Mouse (Mus musculus): ENCODE results near the gene Sumo3. TPM values are rescaled to one million over a fixed set of nuclear protein-coding genes. Genes with fewer than 3 reads are reported as not detected.

Gene Sumo3
- polyA plus RNA-seq, 1 experiment from 2014 or later = 350 TPM

- WGBS = 91% methylated on average over 6 of the region's 6 CpGs
- Histone ChIP-seq H3K27me3 (ENCODE audit: control insufficient read depth, insufficient read depth, low read depth, low read length) (no peaks in the 10 kb centered on the region), H3K9me3 (replicated peaks; ENCODE audit: control insufficient read depth, low read length, poor library complexity, severe bottlenecking) (no peaks in the 10 kb centered on the region), H3K4me2 (ENCODE audit: low read length) (no peak overlapping the region), H3K9ac (ENCODE audit: low read depth, low read length) (no peak overlapping the region), H3K36me3 (ENCODE audit: control insufficient read depth, insufficient read depth, low read length) (peaks cover under 1% of the 10 kb centered on the region; the same call in 1 of the 2 replicates), H3K4me1 (ENCODE audit: control insufficient read depth, insufficient read depth, low read length) (peaks cover 19% of the 10 kb centered on the region), H3K4me3 (ENCODE audit: low read depth, low read length) (no peak overlapping the region), H3K27ac (ENCODE audit: low read length) (no peak overlapping the region)
- no peak for ATAC-seq
Measured at GRCm38 (mm10) chr10:77604111-77604510, 1.8 kb upstream of the Sumo3 start.

GRCm38 (mm10) chr10:77604958-77605357 lies 939 bp upstream of the Sumo3 start:
- Histone ChIP-seq H3K4me2 (ENCODE audit: low read length) (no peak overlapping the region), H3K36me3 (ENCODE audit: control insufficient read depth, insufficient read depth, low read length) (no peaks in the 10 kb centered on the region; the same call in 1 of the 2 replicates), H3K27ac (ENCODE audit: low read length) (no peak overlapping the region), H3K9ac (ENCODE audit: low read depth, low read length) (no peak overlapping the region), H3K9me3 (replicated peaks; ENCODE audit: control insufficient read depth, low read length, poor library complexity, severe bottlenecking) (no peaks in the 10 kb centered on the region), H3K4me3 (ENCODE audit: low read depth, low read length) (no peak overlapping the region), H3K27me3 (ENCODE audit: control insufficient read depth, insufficient read depth, low read depth, low read length) (no peaks in the 10 kb centered on the region), H3K4me1 (ENCODE audit: control insufficient read depth, insufficient read depth, low read length) (peaks cover 19% of the 10 kb centered on the region)
- no peak for ATAC-seq
- WGBS = 81% methylated on average over 5 of the region's 5 CpGs

- peaks cover 21% of the 10 kb centered on the region for H3K4me1 ChIP-seq (ENCODE audit: control insufficient read depth, insufficient read depth, low read length)
- WGBS = 5% methylated on average over 1 of the region's 1 CpGs
- H3K4me3 ChIP-seq (ENCODE audit: low read depth, low read length) = peak overlapping the region; percentile 77
- H3K27me3 ChIP-seq (ENCODE audit: control insufficient read depth, insufficient read depth, low read depth, low read length) = no peaks in the 10 kb centered on the region
- peak; percentile 16 for ATAC-seq
- no peaks in the 10 kb centered on the region for H3K9me3 ChIP-seq (replicated peaks; ENCODE audit: control insufficient read depth, low read length, poor library complexity, severe bottlenecking)
- peak overlapping the region; percentile 94 for H3K27ac ChIP-seq (ENCODE audit: low read length)
- peaks cover 3% of the 10 kb centered on the region; the same call in 1 of the 2 replicates for H3K36me3 ChIP-seq (ENCODE audit: control insufficient read depth, insufficient read depth, low read length)
- H3K4me2 ChIP-seq (ENCODE audit: low read length) = peak overlapping the region; percentile 63
- no peak overlapping the region; the same call in 1 of the 2 replicates for H3K9ac ChIP-seq (ENCODE audit: low read depth, low read length)
Measured at GRCm38 (mm10) chr10:77605368-77605767, 529 bp upstream of the Sumo3 start.

DNA sequence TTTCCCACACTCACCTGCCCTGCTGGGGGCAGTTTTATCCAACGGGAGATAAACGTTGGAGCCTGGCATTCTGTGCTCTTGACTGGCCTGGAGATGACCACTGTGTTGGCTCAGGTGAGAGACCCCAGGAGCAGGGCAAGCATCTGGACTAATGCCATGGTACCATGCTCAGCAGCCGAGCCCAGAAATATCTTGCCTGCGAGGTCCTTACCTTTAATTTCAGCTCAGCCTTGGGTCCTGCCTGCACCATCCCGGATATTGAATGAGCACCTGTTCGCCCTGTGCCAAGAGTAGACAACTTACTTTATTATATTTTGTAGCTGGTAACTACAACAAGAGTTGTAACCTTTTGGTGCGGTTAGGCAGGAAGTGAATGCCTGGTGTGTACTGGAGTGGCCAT lies 958 bp downstream of the Sumo3 start:
- peak overlapping the region; percentile 63 for H3K4me2 ChIP-seq (ENCODE audit: low read length)
- no peaks in the 10 kb centered on the region for H3K27me3 ChIP-seq (ENCODE audit: control insufficient read depth, insufficient read depth, low read depth, low read length)
- no peaks in the 10 kb centered on the region for H3K9me3 ChIP-seq (replicated peaks; ENCODE audit: control insufficient read depth, low read length, poor library complexity, severe bottlenecking)
- H3K4me1 ChIP-seq (ENCODE audit: control insufficient read depth, insufficient read depth, low read length) = peaks cover 21% of the 10 kb centered on the region
- H3K9ac ChIP-seq (ENCODE audit: low read depth, low read length) = peak overlapping the region; percentile 81
- WGBS = 50% methylated on average over 7 of the region's 7 CpGs
- peak; percentile 36 for ATAC-seq
- H3K27ac ChIP-seq (ENCODE audit: low read length) = peak overlapping the region; percentile 94
- peaks cover 7% of the 10 kb centered on the region; the same call in 1 of the 2 replicates for H3K36me3 ChIP-seq (ENCODE audit: control insufficient read depth, insufficient read depth, low read length)
- peak overlapping the region; percentile 77 for H3K4me3 ChIP-seq (ENCODE audit: low read depth, low read length)

DNA sequence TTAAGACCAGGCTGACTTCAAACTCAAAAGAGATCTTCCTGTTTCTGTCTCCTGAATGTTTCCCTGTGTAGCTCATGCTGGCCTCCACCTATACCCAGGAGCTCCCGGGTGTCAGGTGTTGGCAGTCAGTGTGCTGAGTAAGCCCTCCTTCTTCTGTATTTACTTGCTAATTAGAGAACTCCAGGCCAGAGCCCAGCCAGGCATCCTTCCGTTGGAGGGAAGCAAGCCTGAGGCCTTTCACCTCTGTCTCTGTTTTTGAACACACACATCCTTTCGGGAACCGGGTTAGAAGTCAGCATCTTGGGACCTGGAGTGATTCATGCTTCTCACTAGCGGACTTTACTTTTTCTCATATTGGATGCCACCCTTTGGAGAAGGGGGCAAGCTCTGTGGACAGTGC lies 1.5 kb downstream of the Sumo3 start:
- Histone ChIP-seq H3K4me2 (ENCODE audit: low read length) (peak overlapping the region; percentile 63), H3K27me3 (ENCODE audit: control insufficient read depth, insufficient read depth, low read depth, low read length) (no peaks in the 10 kb centered on the region), H3K36me3 (ENCODE audit: control insufficient read depth, insufficient read depth, low read length) (peaks cover 9% of the 10 kb centered on the region; the same call in 1 of the 2 replicates), H3K4me3 (ENCODE audit: low read depth, low read length) (peak overlapping the region; percentile 77; the same call in 1 of the 2 replicates), H3K4me1 (ENCODE audit: control insufficient read depth, insufficient read depth, low read length) (peaks cover 21% of the 10 kb centered on the region), H3K9ac (ENCODE audit: low read depth, low read length) (no peak overlapping the region), H3K9me3 (replicated peaks; ENCODE audit: control insufficient read depth, low read length, poor library complexity, severe bottlenecking) (no peaks in the 10 kb centered on the region), H3K27ac (ENCODE audit: low read length) (no peak overlapping the region)
- WGBS = 70% methylated on average over 5 of the region's 5 CpGs
- no peak for ATAC-seq

DNA sequence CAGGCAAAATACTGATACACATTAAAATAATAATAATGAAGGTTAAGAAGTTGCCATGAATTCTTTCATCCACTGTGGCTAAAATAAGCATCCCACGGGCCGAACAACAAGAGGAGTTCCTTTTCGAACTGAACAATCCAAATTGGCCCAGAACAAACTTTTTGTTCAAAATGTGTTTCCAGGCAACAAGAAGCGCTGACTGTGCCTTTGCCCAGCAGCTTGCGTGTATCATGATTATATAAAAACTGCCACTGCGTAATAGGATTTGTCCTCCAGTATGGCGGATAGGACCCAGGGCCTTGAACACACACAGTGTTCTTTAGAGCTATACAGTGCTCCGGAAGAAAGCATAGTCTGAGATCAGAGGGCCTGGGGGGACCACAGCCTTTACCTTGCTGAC lies 2.7 kb downstream of the Sumo3 start:
- Histone ChIP-seq H3K36me3 (ENCODE audit: control insufficient read depth, insufficient read depth, low read length) (peaks cover 17% of the 10 kb centered on the region; the same call in 1 of the 2 replicates), H3K4me2 (ENCODE audit: low read length) (no peak overlapping the region), H3K4me1 (ENCODE audit: control insufficient read depth, insufficient read depth, low read length) (peaks cover 21% of the 10 kb centered on the region), H3K27me3 (ENCODE audit: control insufficient read depth, insufficient read depth, low read depth, low read length) (no peaks in the 10 kb centered on the region), H3K9me3 (replicated peaks; ENCODE audit: control insufficient read depth, low read length, poor library complexity, severe bottlenecking) (no peaks in the 10 kb centered on the region), H3K4me3 (ENCODE audit: low read depth, low read length) (no peak overlapping the region), H3K27ac (ENCODE audit: low read length) (no peak overlapping the region), H3K9ac (ENCODE audit: low read depth, low read length) (no peak overlapping the region)
- 73% methylated on average over 8 of the region's 8 CpGs for WGBS
- ATAC-seq = no peak

DNA sequence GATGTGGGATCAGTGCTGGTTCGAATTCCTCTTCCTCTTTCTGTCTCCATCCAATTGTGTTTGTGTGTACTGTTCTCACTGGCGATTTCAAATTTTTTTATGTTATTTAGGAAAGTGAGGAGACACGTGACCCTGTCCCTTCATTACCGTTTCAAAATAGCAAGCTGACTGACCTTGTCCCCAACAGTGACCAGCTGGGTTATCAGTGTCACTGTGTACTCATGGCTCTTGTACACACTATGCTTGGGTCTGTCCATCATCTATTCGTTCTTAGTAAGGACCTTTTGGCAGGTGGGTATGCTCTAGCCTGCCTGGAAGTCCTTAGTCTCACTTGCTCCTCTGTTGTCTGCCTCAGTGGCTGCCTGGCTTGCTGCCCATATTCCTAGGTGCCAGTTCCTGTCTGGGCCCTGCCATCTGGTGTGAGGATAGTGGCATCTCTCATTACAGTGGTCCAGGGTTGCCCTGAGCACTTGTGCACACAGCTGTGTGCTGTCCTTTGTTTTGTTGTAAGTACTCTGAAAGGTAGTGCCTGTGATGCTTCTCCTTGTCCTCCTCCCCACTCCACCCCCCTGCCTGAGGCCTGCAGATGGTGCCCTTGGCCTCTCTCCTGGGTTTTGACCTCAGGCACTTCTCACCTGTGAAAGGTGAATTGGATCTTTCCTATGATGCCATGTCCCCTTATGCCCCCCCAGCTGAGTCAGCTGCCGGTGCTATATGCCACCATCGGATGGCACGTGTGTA lies 4.5 kb downstream of the Sumo3 start:
- no peak for ATAC-seq
- 95% methylated on average over 8 of the region's 8 CpGs for WGBS
- peaks cover 21% of the 10 kb centered on the region for H3K4me1 ChIP-seq (ENCODE audit: control insufficient read depth, insufficient read depth, low read length)

DNA sequence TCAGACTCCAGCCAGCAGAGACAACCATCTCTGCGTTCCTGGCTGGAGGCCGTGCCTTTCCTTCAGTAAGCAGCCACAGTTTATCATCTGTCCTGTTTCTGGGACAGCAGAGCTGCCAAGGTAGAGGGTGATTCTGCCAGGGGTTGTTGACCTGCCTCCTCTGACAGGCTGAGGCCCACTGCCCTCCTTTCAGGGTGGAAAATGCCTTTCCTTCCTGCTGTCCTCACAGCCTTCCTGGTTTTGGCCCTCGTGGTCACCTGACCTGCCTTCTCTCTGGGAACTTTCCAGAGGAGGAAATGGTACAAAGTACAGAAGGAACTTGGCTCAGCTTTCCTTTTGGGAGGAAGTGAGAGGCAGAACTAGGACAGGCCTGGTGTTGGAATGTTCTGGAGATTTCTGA lies 7.5 kb downstream of the Sumo3 start:
- Histone ChIP-seq H3K27me3 (ENCODE audit: control insufficient read depth, insufficient read depth, low read depth, low read length) (no peaks in the 10 kb centered on the region), H3K4me3 (ENCODE audit: low read depth, low read length) (no peak overlapping the region), H3K27ac (ENCODE audit: low read length) (no peak overlapping the region), H3K9me3 (replicated peaks; ENCODE audit: control insufficient read depth, low read length, poor library complexity, severe bottlenecking) (no peaks in the 10 kb centered on the region), H3K4me2 (ENCODE audit: low read length) (no peak overlapping the region), H3K36me3 (ENCODE audit: control insufficient read depth, insufficient read depth, low read length) (peaks cover 47% of the 10 kb centered on the region), H3K4me1 (ENCODE audit: control insufficient read depth, insufficient read depth, low read length) (peaks cover 6% of the 10 kb centered on the region), H3K9ac (ENCODE audit: low read depth, low read length) (no peak overlapping the region)
- 89% methylated on average over 3 of the region's 3 CpGs for WGBS
- ATAC-seq = no peak

More for the DNA sequence above, 4.5 kb downstream of the Sumo3 start:
- Histone ChIP-seq H3K36me3 (ENCODE audit: control insufficient read depth, insufficient read depth, low read length) (peaks cover 30% of the 10 kb centered on the region), H3K9ac (ENCODE audit: low read depth, low read length) (no peak overlapping the region), H3K4me3 (ENCODE audit: low read depth, low read length) (no peak overlapping the region), H3K27ac (ENCODE audit: low read length) (no peak overlapping the region), H3K27me3 (ENCODE audit: control insufficient read depth, insufficient read depth, low read depth, low read length) (no peaks in the 10 kb centered on the region), H3K9me3 (replicated peaks; ENCODE audit: control insufficient read depth, low read length, poor library complexity, severe bottlenecking) (no peaks in the 10 kb centered on the region), H3K4me2 (ENCODE audit: low read length) (no peak overlapping the region)

GRCm38 (mm10) chr10:77615647-77616046 lies 9.8 kb downstream of the Sumo3 start:
- Histone ChIP-seq H3K4me3 (ENCODE audit: low read depth, low read length) (no peak overlapping the region), H3K27ac (ENCODE audit: low read length) (no peak overlapping the region), H3K9ac (ENCODE audit: low read depth, low read length) (no peak overlapping the region), H3K9me3 (replicated peaks; ENCODE audit: control insufficient read depth, low read length, poor library complexity, severe bottlenecking) (no peaks in the 10 kb centered on the region), H3K4me2 (ENCODE audit: low read length) (no peak overlapping the region), H3K36me3 (ENCODE audit: control insufficient read depth, insufficient read depth, low read length) (peaks cover 42% of the 10 kb centered on the region), H3K27me3 (ENCODE audit: control insufficient read depth, insufficient read depth, low read depth, low read length) (no peaks in the 10 kb centered on the region), H3K4me1 (ENCODE audit: control insufficient read depth, insufficient read depth, low read length) (no peaks in the 10 kb centered on the region)
- 93% methylated on average over 8 of the region's 8 CpGs for WGBS
- no peak for ATAC-seq
